Mouse (Mus musculus): ENCODE measurements at regions not wholly inside any gene's neighbourhood (a gene's known extent, or its start where the extent isn't known, plus 50 kb on each side); places are given as distances from the start of the nearest gene placed in this dataset.
"Not testable (repeated sequence)": the region's sequence is repeated elsewhere in the genome, so short reads cannot be mapped to it uniquely, and the experiment has no call there.

- intact Hi-C loops (cut with DNase I), result loop anchor here (5.0 kb wide), 4 partner anchors 38 to 188 kb away; no protein-coding TSS in a partner anchor
- no peak for DNase-seq
Measured at GRCm38 (mm10) chr13:99128979-99129378, 55.6 kb upstream of the Zfp366 start.

DNA sequence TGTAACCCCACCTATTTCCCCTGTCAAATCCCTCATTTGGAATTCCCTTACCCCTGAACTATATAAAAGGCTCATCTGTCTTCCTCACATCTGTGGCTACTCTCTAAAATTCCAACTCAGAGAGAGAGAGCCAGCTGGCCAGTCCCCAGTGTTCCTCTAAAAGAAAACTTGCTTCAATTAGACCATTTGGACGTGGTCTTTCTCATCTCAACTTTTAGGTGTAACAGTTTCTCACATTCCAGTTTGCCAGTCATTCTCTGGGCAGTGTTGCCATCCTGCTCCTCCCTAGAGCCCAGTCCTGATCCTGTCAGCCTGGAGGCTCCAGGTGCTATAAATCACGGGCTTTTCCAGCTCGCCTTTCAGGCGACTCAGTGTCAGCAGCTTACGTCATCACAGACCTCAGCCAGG, 56.3 kb upstream of the Zfp366 start:
- intact Hi-C loops (cut with DNase I), result loop anchor here (5.0 kb wide), 4 partner anchors 39 to 189 kb away; no protein-coding TSS in a partner anchor
- peak; percentile 47 to 49 for DNase-seq

DNA sequence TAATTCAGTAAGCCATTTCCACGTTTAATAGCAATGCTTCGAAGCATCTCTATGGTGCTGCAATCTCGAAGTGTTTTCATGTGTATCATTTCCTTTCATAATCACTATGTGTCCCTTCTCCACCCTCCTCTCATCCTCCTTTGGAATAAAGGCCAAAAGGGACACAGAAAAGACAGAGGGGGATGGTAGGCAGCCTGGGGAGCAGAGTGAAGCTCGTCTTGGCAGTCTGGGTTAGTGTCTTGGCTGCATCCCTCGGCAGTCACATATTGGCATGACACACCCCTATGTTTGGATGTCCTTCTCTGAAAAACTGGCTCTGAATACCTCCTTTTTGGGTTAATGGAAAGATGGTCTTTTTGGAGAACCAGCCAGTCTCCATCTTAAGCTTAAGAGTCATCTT, 56.9 kb upstream of the Zfp366 start:
- peak in 1 of 2 experiments; percentile 29 for DNase-seq
- intact Hi-C loops (cut with DNase I), result loop anchor here (5.0 kb wide), 4 partner anchors 40 to 190 kb away; no protein-coding TSS in a partner anchor

- DNase-seq, result not testable (repeated sequence)
- intact Hi-C loops (cut with DNase I), result loop anchor here (5.0 kb wide), 4 partner anchors 40 to 190 kb away; no protein-coding TSS in a partner anchor
Measured at GRCm38 (mm10) chr13:99126971-99127370, 57.7 kb upstream of the Zfp366 start.

GRCm38 (mm10) chr13:99126538-99126937, 58.1 kb upstream of the Zfp366 start:
- intact Hi-C loops (cut with DNase I), result loop anchor here (5.0 kb wide), 4 partner anchors 41 to 191 kb away; no protein-coding TSS in a partner anchor
- no peak for DNase-seq

DNA sequence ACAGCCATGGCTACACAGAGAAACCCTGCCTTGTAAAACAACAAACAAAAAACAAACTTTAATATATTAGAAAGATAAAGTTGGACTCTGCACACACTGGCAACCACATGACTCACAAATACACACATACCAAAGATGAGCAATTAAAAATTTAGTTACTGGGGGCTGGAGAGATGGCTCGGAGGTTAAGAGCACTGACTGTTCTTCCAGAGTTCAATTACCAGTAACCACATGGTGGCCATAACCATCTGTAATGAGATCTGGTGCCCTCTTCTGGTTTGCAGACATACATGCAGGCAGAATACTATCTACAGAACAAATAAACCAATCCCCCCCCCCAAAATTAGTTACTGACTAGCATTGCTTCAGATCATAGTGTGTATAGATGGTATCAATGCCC, 58.7 kb upstream of the Zfp366 start:
- intact Hi-C loops (cut with DNase I), result loop anchor here (5.0 kb wide), 4 partner anchors 41 to 191 kb away; no protein-coding TSS in a partner anchor
- DNase-seq, result no peak

DNA sequence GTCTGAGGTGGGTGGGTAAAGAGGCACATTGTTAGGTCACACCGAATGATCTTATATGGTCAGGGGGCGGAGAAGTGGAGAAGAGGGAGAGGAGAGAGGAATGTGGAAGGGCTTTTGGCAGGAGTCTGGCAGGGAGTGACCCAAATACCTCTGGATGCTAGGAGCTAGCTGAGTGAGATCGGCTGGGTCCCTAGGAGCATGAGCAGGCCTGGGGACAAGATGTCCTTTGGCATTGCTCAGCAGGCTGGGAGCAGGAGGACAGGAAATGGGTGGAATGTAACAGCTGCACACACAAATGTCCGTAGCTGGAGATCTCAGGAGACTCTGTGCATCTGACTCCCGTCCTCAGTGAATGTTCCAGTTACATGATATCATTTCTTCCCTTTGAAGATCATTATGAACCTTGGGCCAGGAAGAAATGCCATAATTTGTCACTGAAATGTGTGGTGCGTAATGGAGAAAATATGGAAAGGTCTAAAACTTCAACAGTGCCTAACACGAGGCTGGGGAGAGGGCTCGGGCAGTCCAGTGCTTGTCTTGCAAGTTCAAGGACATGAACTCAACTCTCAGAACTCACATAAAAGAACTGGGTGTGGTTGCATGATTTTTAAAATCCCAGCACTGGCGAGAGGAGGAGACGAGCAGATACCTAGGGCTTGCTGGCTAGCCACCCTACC, 59.6 kb upstream of the Zfp366 start:
- intact Hi-C loops (cut with DNase I), result loop anchor here (5.0 kb wide), 5 partner anchors 42 to 192 kb away; no protein-coding TSS in a partner anchor
- DNase-seq, result peak; percentile 70 to 72

DNA sequence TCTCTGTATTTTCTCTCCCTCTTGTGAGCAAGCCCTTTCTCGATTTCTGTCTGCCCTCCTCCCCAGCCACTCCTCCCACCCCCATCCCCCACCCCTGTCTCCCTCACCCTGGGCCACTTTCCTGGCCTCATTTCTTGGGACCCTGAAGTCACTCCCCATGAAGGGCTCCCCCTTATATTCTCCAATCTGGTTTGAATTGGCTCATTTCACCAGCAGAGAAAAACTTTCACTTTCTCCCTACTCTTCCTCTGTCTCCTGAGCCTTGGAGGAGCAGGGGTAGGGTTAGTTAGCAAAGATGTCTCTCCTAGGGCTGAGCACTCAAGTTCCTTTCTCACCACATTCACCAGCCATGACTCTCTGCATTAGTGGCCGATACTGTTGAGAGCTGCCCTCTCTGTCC, 60.5 kb upstream of the Zfp366 start:
- no peak for DNase-seq
- intact Hi-C loops (cut with DNase I), result loop anchor here (5.0 kb wide), 1 partner anchor 67 kb away; no protein-coding TSS in a partner anchor

GRCm38 (mm10) chr13:99123476-99124140, 61.0 kb upstream of the Zfp366 start:
- intact Hi-C loops (cut with DNase I), result loop anchor here (5.0 kb wide), 1 partner anchor 66 kb away; no protein-coding TSS in a partner anchor

DNA sequence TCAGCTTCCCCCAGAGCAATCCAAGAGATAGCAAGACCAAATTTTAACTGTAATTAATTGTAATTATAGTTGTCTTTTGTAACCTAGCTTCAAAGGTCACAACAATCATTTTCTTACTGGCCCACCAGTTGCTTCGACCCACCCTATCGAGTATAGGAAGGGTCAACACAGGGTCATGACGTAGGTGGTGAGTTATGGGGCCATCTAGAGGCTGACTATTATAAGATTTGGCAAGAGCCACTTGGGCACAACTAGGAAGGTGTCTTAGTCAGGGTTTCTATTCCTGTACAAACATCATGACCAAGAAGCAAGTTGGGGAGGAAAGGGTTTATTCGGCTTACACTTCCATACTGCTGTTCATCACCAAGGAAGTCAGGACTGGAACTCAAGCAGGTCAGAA, 62.1 kb upstream of the Zfp366 start:
- intact Hi-C loops (cut with DNase I), result loop anchor here (5.0 kb wide), 1 partner anchor 65 kb away; no protein-coding TSS in a partner anchor
- DNase-seq, result not testable (repeated sequence)

More at GRCm38 (mm10) chr13:99123476-99124140, 61.0 kb upstream of the Zfp366 start:
- DNase-seq, result no peak

DNA sequence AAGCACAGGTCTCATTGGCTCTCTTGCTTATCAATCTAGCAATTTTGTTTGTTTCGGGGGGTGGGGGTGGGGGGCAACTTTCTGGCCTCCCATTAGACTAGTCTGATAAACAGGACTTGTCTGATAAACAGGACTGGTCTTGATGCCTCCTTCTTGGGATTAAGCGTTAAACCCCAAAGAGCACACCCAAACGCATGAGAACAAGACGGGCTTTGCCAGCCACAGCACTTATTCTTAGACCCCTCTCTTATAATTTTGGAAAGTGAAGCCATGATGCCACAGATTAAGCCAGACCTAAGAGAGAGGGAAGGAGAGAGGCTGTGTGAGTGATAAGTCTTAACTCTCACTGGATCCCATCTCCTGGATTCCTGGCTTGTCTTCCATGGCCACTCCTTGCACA, 63.5 kb upstream of the Zfp366 start:
- DNase-seq, result no peak
- intact Hi-C loops (cut with DNase I), result loop anchor here (5.0 kb wide), 1 partner anchor 64 kb away; no protein-coding TSS in a partner anchor

- intact Hi-C loops (cut with DNase I), result loop anchor here (5.0 kb wide), 1 partner anchor 63 kb away; no protein-coding TSS in a partner anchor
- DNase-seq, result no peak
Measured at GRCm38 (mm10) chr13:99119941-99120340, 64.7 kb upstream of the Zfp366 start.

GRCm38 (mm10) chr13:99118901-99119300, 65.7 kb upstream of the Zfp366 start:
- intact Hi-C loops (cut with DNase I), result no loop called here
- DNase-seq, result no peak

DNA sequence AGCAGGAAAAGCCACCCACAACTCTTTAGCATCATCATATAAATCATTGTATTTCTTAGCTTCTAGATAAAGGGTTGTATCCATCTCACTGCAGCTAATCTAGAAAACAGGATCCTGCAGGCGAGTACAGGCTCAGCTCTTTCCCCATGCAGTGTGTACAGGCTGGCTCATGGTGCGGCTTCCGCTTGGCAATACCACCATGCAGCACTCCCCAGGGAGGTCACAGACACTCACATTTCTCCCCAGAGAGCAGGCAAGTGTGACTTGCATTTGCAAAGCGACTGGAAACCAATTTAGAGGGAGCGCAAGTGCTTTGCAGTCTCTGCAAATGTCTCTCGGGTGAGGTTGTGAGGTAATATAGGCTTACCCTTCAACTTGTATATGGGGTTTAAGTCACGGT, 69.1 kb upstream of the Zfp366 start:
- no peak for DNase-seq

DNA sequence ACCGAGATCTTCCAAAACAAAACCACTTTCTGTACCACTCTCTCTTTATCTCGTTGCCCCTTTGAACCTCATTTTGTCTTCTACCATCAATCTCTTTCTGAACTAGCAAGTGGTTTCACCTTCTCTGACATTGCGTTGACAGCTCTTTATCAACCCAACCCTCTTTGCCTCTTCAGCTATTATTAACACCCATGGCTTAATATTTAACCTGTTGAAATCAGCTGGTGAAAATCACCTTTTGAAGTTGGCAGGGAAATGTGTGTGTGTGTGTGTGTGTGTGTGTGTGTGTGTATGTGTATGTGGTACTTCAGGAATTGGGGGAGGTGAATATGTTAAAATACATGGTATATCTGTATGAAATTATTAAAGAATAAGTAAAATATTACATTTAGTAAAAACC, 70.1 kb upstream of the Zfp366 start:
- no peak for DNase-seq
- intact Hi-C loops (cut with DNase I), result no loop called here

More for the DNA sequence above, 69.1 kb upstream of the Zfp366 start:
- intact Hi-C loops (cut with DNase I), result no loop called here

DNA sequence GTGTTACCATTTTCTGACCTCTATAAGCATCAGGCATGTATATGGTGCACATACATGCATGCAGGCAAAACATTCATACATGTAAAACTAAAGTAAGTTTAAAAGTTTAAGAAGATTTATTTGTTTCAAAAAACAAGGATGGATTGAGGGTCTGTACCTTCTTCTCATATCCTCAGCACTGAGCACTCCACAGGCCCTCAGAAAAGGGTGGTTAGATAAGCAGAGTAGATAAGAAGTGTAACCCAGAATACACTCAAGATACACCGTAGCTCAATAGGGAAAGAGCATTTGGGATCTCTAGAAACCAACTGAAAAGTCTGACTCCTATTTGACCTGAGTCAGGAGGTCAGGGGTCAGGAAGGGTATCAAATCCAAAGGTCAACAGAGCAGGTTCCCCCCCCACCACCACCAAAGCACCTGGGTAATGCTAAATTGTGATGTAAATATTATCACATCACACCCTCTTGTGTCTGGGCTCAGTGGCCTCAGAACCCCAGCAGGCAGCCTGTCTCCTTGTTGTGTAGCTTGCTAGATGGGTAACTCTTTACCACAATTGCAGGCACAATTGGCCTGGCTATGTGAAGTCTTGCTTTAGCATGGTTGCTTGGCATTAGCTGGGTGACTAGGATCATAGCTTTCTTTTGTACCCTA, 72.8 kb upstream of the Zfp366 start:
- intact Hi-C loops (cut with DNase I), result no loop called here
- no peak for DNase-seq

DNA sequence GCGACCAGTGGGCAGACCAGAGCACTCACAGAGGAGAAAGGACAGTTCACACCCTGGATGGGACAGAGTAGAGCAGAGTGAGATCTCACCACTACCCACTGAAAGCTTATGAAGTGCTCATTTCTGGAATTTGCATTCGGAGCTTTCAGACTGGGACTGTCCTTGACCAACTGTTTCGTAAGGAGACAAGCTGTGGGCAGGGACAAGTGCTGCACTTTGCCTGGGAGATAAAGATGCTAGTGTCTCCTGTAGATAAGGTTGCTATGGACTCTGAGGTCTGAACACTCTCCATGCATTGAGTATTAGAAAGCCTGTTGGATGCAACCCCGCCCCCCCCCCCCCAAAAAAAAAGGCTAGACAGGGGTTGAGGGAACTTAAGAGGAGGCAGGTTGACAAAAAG, 76.6 kb upstream of the Zfp366 start:
- DNase-seq, result no peak
- intact Hi-C loops (cut with DNase I), result no loop called here

GRCm38 (mm10) chr13:99102089-99102681, 82.4 kb upstream of the Zfp366 start:
- intact Hi-C loops (cut with DNase I), result no loop called here
- no peak for DNase-seq

DNA sequence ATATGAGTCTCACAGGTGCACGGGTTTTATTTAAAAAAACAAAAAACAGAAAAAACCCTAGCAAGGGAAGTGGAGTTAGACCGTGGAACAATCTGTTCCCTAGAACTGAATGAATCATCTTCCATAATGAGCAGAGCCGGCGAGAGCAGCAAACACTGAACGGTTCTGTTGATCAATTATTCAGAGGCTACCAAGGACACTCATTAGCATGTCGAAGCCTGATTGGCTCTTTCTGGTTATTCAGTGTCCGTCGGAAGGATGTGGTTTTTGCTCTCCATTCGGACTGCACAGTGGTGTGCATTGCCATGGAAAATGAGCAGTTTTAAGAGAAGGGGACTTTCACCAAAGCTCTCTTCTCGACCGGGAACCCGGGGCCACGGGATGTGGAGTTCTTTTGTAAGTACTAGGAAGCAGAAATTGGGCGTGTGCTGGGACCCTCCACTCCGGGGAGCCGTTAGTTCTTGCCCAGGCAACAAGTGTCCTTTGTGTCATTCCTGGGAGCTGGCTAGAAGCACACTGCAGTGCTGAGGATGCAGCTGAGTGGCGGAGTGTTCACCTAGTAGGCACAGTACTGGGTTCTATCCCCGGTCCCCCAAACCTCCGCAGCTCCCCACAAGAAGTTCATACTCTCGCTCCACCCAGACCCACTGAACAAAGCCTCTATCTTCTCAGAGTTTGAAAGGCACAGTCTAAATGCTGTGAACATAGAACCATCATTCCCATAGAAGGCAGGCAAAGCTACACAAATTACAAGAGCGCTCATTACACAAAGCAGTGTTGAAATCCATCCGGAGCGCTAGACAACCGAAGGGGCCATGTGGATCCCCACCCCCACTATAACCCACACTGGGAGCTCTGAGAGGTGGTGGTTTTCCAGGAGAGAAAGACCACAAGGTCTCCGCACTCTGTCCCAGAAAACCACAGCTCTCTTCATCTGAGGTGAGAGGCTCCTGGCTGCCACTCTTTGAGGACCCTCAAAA, 83.9 kb upstream of the Zfp366 start:
- DNase-seq, result no peak
- intact Hi-C loops (cut with DNase I), result no loop called here

All from heart, postnatal 36 days (tissue).